Mouse (Mus musculus): Measurements from ENCODE around the gene Cct8l1. TPM values are rescaled to one million over a fixed set of nuclear protein-coding genes. Genes with fewer than 3 reads are reported as not detected.

Gene Cct8l1
- not detected for polyA plus RNA-seq (2014; fragmentation: Illumina TruSeq; extraction: RNeasy Lipid Tissue Mini Kit (QIAGEN cat#74804); ENCODE audit: low replicate concordance)

GRCm38 (mm10) chr5:25515767-25516166, at the start of gene Cct8l1:
Gene Cct8l1 (plus strand): TSS chr5:25516067.

DNA sequence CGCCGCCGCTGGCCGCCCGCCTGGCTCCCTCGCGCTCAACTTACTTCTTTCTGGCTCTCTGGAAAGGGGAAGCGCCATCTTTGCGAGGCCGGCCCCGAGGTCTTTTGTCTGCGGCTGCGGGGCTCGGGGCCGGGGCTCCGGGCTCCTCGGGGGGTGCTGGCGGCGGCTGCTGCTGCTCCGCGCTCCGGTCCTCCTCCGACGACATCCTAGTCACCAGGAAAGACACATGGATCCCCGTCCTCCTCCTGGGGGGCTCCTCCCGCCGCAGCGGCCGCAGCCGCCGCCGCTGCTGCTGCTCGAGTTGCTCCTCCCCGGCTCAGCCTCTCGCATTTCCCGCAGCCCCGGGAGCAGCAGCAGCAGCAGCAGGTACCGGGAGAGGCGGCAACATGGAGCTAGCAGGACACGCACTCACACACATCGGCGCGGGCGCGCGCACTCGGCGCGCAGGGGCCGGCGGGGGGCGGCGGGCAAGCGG, 17.5 kb upstream of the Cct8l1 start, which contains the start of gene Kmt2c:
TSS of gene Kmt2c (minus strand) at position 438 of the 475 bp plus-strand sequence.

Other genes with a start within 250 kb of the Cct8l1 start
- gene Kmt2c, start 17.3 kb upstream of the Cct8l1 start, polyA plus RNA-seq (2014; fragmentation: Illumina TruSeq; extraction: RNeasy Lipid Tissue Mini Kit (QIAGEN cat#74804); ENCODE audit: low replicate concordance): 38.7 TPM
- gene Xrcc2, start 189.8 kb downstream of the Cct8l1 start, polyA plus RNA-seq (2014; fragmentation: Illumina TruSeq; extraction: RNeasy Lipid Tissue Mini Kit (QIAGEN cat#74804); ENCODE audit: low replicate concordance): 2.0 TPM
- gene Actr3b, start 243.9 kb downstream of the Cct8l1 start, polyA plus RNA-seq (2014; fragmentation: Illumina TruSeq; extraction: RNeasy Lipid Tissue Mini Kit (QIAGEN cat#74804); ENCODE audit: low replicate concordance): 0.19 TPM

Data from small intestine, adult 10 weeks (tissue).